Mouse (Mus musculus): ENCODE results near the gene Slc36a4. TPM values are rescaled to one million over a fixed set of nuclear protein-coding genes. Genes with fewer than 3 reads are reported as not detected.

The Slc36a4 gene
- polyA plus RNA-seq, 1 experiment from 2014 or later = 15.8 TPM

- Histone ChIP-seq H3K36me3 (ENCODE audit: insufficient read depth, low read length) (peaks cover 6% of the 10 kb centered on the region; the same call in 1 of the 2 replicates), H3K27ac (ENCODE audit: low read length) (no peak overlapping the region), H3K27me3 (ENCODE audit: insufficient read depth, low read length) (no peaks in the 10 kb centered on the region), H3K4me3 (ENCODE audit: low read length) (no peak overlapping the region), H3K4me1 (ENCODE audit: insufficient read depth, low read length) (peaks cover 12% of the 10 kb centered on the region; the same call in 1 of the 2 replicates), H3K9me3 (ENCODE audit: low read length) (no peaks in the 10 kb centered on the region), H3K4me2 (replicated peaks; ENCODE audit: low read depth, low read length) (no peak overlapping the region), H3K9ac (replicated peaks; ENCODE audit: low read length) (no peak overlapping the region)
- WGBS = 91% methylated on average over 8 of the region's 8 CpGs
- no peak for ATAC-seq (ENCODE audit: low FRiP score, low TSS enrichment)
These were observed 11.0 kb downstream of the Slc36a4 start for GRCm38 (mm10) chr9:15720556-15720955.

DNA sequence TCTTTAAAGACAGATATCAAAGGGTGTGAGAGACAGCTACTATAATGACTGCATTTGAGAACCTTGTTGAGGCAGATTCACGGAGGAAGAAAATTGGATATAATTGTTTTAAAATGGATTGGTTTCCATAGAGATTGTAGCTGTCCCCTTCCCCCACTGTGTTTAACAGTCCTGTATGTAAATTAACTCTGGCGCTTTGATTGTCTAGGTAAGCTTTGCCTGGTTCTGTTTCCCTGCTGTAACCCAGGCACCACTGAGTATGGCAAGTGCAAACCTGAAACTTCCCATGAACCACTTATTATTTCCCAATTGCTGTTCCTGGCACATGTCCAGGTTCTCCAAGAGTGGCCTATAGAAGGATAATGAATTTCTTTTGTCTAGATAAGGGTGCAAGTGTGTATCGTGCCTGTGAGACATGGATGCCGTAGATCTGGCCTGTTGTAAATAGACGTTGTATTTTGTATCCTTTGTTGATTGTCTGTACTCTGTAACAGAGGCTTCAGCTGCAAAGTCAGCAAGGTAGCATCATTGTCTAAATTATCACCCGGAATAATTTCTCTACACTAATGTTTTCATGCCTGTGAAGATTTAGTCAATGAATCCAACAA, 11.8 kb downstream of the Slc36a4 start:
- H3K4me2 ChIP-seq (replicated peaks; ENCODE audit: low read depth, low read length) = no peak overlapping the region
- H3K27me3 ChIP-seq (ENCODE audit: insufficient read depth, low read length) = no peaks in the 10 kb centered on the region
- H3K27ac ChIP-seq (ENCODE audit: low read length) = no peak overlapping the region
- 66% methylated on average over 6 of the region's 6 CpGs for WGBS
- H3K9ac ChIP-seq (replicated peaks; ENCODE audit: low read length) = no peak overlapping the region
- no peaks in the 10 kb centered on the region for H3K9me3 ChIP-seq (ENCODE audit: low read length)
- peaks cover 12% of the 10 kb centered on the region; the same call in 1 of the 2 replicates for H3K4me1 ChIP-seq (ENCODE audit: insufficient read depth, low read length)
- ATAC-seq (ENCODE audit: low FRiP score, low TSS enrichment) = no peak; the same call in 1 of the 2 replicates
- peaks cover 9% of the 10 kb centered on the region; the same call in 1 of the 2 replicates for H3K36me3 ChIP-seq (ENCODE audit: insufficient read depth, low read length)
- no peak overlapping the region for H3K4me3 ChIP-seq (ENCODE audit: low read length)

GRCm38 (mm10) chr9:15722506-15722905, 13.0 kb downstream of the Slc36a4 start:
- WGBS = 83% methylated on average over 8 of the region's 8 CpGs
- no peak for ATAC-seq (ENCODE audit: low FRiP score, low TSS enrichment)
- peaks cover 15% of the 10 kb centered on the region for H3K36me3 ChIP-seq (ENCODE audit: insufficient read depth, low read length)

GRCm38 (mm10) chr9:15727168-15727567, 17.6 kb downstream of the Slc36a4 start:
- 94% methylated on average over 8 of the region's 8 CpGs for WGBS

More at GRCm38 (mm10) chr9:15722506-15722905, 13.0 kb downstream of the Slc36a4 start:
- Histone ChIP-seq H3K4me3 (ENCODE audit: low read length) (no peak overlapping the region), H3K4me1 (ENCODE audit: insufficient read depth, low read length) (peaks cover 8% of the 10 kb centered on the region; the same call in 1 of the 2 replicates), H3K9ac (replicated peaks; ENCODE audit: low read length) (no peak overlapping the region), H3K27me3 (ENCODE audit: insufficient read depth, low read length) (no peaks in the 10 kb centered on the region), H3K9me3 (ENCODE audit: low read length) (no peaks in the 10 kb centered on the region), H3K4me2 (replicated peaks; ENCODE audit: low read depth, low read length) (no peak overlapping the region), H3K27ac (ENCODE audit: low read length) (no peak overlapping the region)

GRCm38 (mm10) chr9:15731758-15732748, 22.5 kb downstream of the Slc36a4 start:
- Histone ChIP-seq H3K27me3 (ENCODE audit: insufficient read depth, low read length) (no peaks in the 10 kb centered on the region), H3K4me2 (replicated peaks; ENCODE audit: low read depth, low read length) (no peak overlapping the region), H3K9me3 (ENCODE audit: low read length) (no peaks in the 10 kb centered on the region), H3K36me3 (ENCODE audit: insufficient read depth, low read length) (peaks cover 48% of the 10 kb centered on the region), H3K27ac (ENCODE audit: low read length) (no peak overlapping the region), H3K4me1 (ENCODE audit: insufficient read depth, low read length) (no peaks in the 10 kb centered on the region), H3K4me3 (ENCODE audit: low read length) (no peak overlapping the region), H3K9ac (replicated peaks; ENCODE audit: low read length) (no peak overlapping the region)
- peak; percentile 54; the same call in 1 of the 2 replicates for ATAC-seq (ENCODE audit: low FRiP score, low TSS enrichment)
- 77% methylated on average over 13 of the region's 13 CpGs for WGBS

More at GRCm38 (mm10) chr9:15727168-15727567, 17.6 kb downstream of the Slc36a4 start:
- Histone ChIP-seq H3K27me3 (ENCODE audit: insufficient read depth, low read length) (no peaks in the 10 kb centered on the region), H3K4me3 (ENCODE audit: low read length) (no peak overlapping the region), H3K36me3 (ENCODE audit: insufficient read depth, low read length) (peaks cover 34% of the 10 kb centered on the region), H3K9me3 (ENCODE audit: low read length) (no peaks in the 10 kb centered on the region), H3K4me1 (ENCODE audit: insufficient read depth, low read length) (no peaks in the 10 kb centered on the region), H3K4me2 (replicated peaks; ENCODE audit: low read depth, low read length) (no peak overlapping the region), H3K9ac (replicated peaks; ENCODE audit: low read length) (no peak overlapping the region), H3K27ac (ENCODE audit: low read length) (no peak overlapping the region)
- no peak for ATAC-seq (ENCODE audit: low FRiP score, low TSS enrichment)

DNA sequence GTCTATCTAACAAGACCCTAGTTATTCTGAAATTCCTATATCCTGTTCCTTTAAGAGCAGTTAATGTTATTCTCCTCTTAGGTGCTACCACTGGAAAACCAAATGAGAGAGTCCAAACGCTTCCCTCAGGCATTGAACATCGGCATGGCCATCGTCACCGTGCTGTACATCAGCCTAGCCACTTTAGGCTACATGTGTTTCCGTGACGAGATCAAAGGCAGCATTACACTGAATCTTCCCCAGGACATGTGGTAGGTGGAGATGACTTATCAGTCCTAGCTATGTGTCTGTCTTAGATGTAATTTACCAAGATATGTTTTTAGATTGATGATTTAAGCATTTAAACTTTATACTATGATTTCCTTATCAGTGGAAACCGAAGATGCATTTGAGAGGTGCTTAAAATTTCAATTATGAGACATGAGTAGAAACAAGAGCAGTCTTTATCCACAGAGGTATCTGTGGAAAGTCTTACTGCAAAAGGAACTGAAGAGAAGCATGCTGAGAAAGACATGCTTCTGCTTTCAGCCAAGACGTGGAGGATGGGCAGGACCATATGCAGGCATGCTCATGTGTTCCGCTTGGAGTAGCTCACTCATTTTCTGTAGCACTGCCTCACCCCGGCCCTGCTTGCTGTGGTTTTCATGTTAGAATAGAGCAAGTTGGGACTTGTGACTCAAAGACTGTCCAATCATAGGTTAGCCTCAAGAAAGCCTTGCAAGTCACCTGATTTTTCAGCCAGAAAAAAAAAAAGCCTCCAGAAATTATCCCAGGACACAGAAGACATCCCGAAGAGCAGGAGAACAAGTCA, 24.7 kb downstream of the Slc36a4 start:
- no peak for ATAC-seq (ENCODE audit: low FRiP score, low TSS enrichment)
- Histone ChIP-seq H3K27me3 (ENCODE audit: insufficient read depth, low read length) (no peaks in the 10 kb centered on the region), H3K4me3 (ENCODE audit: low read length) (no peak overlapping the region), H3K9ac (replicated peaks; ENCODE audit: low read length) (no peak overlapping the region), H3K4me2 (replicated peaks; ENCODE audit: low read depth, low read length) (no peak overlapping the region), H3K36me3 (ENCODE audit: insufficient read depth, low read length) (peaks cover 50% of the 10 kb centered on the region), H3K27ac (ENCODE audit: low read length) (no peak overlapping the region), H3K9me3 (ENCODE audit: low read length) (no peaks in the 10 kb centered on the region), H3K4me1 (ENCODE audit: insufficient read depth, low read length) (no peaks in the 10 kb centered on the region)
- 77% methylated on average over 11 of the region's 11 CpGs for WGBS

DNA sequence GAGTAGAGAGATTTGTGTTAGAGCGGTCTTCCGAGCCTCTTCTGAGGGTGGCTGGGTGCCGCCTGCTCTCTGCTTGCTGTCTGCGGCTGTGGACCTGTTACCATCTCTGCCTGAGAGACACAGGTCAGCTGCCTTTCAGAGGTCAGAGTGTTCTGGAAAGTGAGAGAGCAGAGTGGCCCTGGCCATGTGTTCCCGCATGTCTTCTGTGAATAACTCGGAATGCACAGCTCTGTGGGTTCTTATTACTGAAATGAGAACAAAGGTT, 25.3 kb downstream of the Slc36a4 start:
- no peak for ATAC-seq (ENCODE audit: low FRiP score, low TSS enrichment)
- H3K4me1 ChIP-seq (ENCODE audit: insufficient read depth, low read length) = no peaks in the 10 kb centered on the region
- H3K36me3 ChIP-seq (ENCODE audit: insufficient read depth, low read length) = peaks cover 51% of the 10 kb centered on the region
- WGBS = 92% methylated on average over 6 of the region's 6 CpGs
- H3K27me3 ChIP-seq (ENCODE audit: insufficient read depth, low read length) = no peaks in the 10 kb centered on the region
- no peaks in the 10 kb centered on the region for H3K9me3 ChIP-seq (ENCODE audit: low read length)
- no peak overlapping the region for H3K27ac ChIP-seq (ENCODE audit: low read length)
- H3K4me3 ChIP-seq (ENCODE audit: low read length) = no peak overlapping the region
- H3K4me2 ChIP-seq (replicated peaks; ENCODE audit: low read depth, low read length) = no peak overlapping the region
- H3K9ac ChIP-seq (replicated peaks; ENCODE audit: low read length) = no peak overlapping the region

DNA sequence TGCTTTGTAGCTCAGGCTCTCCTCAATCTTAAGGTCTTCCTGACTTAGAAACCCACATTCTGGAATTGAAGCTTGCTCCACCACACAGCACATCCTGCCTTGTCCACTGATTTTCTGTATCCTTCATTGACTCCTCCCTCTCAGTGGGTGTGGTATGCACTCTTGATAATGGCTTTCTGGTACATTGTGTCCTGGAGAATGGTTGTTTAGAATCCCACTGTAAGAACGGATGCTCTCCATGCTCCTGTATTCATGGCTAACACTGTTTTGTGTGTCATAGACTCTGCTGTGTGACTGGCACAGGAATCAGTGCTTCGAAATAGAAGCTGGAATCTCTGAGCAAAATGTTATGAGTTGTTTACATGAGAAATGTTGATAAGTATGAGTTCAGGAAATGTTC, 28.0 kb downstream of the Slc36a4 start:
- 88% methylated on average over 2 of the region's 2 CpGs for WGBS
- Histone ChIP-seq H3K4me3 (ENCODE audit: low read length) (no peak overlapping the region), H3K27me3 (ENCODE audit: insufficient read depth, low read length) (no peaks in the 10 kb centered on the region), H3K4me1 (ENCODE audit: insufficient read depth, low read length) (0 out of 2 replicates have a peak, but pooled peaks cover 5% of the 10 kb centered on the region), H3K4me2 (replicated peaks; ENCODE audit: low read depth, low read length) (no peak overlapping the region), H3K9me3 (ENCODE audit: low read length) (no peaks in the 10 kb centered on the region), H3K9ac (replicated peaks; ENCODE audit: low read length) (no peak overlapping the region), H3K36me3 (ENCODE audit: insufficient read depth, low read length) (peaks cover 42% of the 10 kb centered on the region), H3K27ac (ENCODE audit: low read length) (no peak overlapping the region)
- no peak for ATAC-seq (ENCODE audit: low FRiP score, low TSS enrichment)

- ATAC-seq (ENCODE audit: low FRiP score, low TSS enrichment) = peak; percentile 14; the same call in 1 of the 2 replicates
- Histone ChIP-seq H3K9ac (replicated peaks; ENCODE audit: low read length) (no peak overlapping the region), H3K27me3 (ENCODE audit: insufficient read depth, low read length) (no peaks in the 10 kb centered on the region), H3K36me3 (ENCODE audit: insufficient read depth, low read length) (peaks cover 25% of the 10 kb centered on the region), H3K4me2 (replicated peaks; ENCODE audit: low read depth, low read length) (no peak overlapping the region), H3K4me3 (ENCODE audit: low read length) (no peak overlapping the region), H3K27ac (ENCODE audit: low read length) (no peak overlapping the region), H3K9me3 (ENCODE audit: low read length) (no peaks in the 10 kb centered on the region), H3K4me1 (ENCODE audit: insufficient read depth, low read length) (0 out of 2 replicates have a peak, but pooled peaks cover 5% of the 10 kb centered on the region)
- 75% methylated on average over 4 of the region's 4 CpGs for WGBS
These were observed 31.9 kb downstream of the Slc36a4 start for GRCm38 (mm10) chr9:15741428-15741827.
